Mouse (Mus musculus): ENCODE results near the gene Shc2. TPM values are rescaled to one million over a fixed set of nuclear protein-coding genes. Genes with fewer than 3 reads are reported as not detected.

Gene Shc2
- polyA plus RNA-seq (2015; fragmentation: Nextera tagmentation; extraction: Ambion mirVana): 23.4 and 25.3 TPM in 2 replicates

- Histone ChIP-seq H3K27ac (ENCODE audit: low read length) (peak within 1 kb of the TSS; percentile 93), H3K27me3 (ENCODE audit: control insufficient read depth, insufficient read depth, low read depth, low read length) (peaks cover 2% of the 10 kb centered on the region; the same call in 1 of the 2 replicates), H3K9ac (ENCODE audit: low read depth, low read length) (peak within 1 kb of the TSS; percentile 95), H3K4me3 (ENCODE audit: low read depth, low read length) (peak within 1 kb of the TSS; percentile 83), H3K4me1 (ENCODE audit: control insufficient read depth, insufficient read depth, low read length) (peaks cover 15% of the 10 kb centered on the region), H3K36me3 (ENCODE audit: control insufficient read depth, insufficient read depth, low read length) (no peaks in the 10 kb centered on the region), H3K4me2 (ENCODE audit: low read length) (peak within 1 kb of the TSS; percentile 90), H3K9me3 (replicated peaks; ENCODE audit: control insufficient read depth, low read length, poor library complexity, severe bottlenecking) (no peaks in the 10 kb centered on the region)
- WGBS: under 1% methylated on average over 74 of the region's 116 CpGs
- peak; percentile 91 for ATAC-seq
Observed at GRCm38 (mm10) chr10:79637128-79638110, at the start of gene Shc2. Shc2 (minus strand) TSS chr10:79637918.

DNA sequence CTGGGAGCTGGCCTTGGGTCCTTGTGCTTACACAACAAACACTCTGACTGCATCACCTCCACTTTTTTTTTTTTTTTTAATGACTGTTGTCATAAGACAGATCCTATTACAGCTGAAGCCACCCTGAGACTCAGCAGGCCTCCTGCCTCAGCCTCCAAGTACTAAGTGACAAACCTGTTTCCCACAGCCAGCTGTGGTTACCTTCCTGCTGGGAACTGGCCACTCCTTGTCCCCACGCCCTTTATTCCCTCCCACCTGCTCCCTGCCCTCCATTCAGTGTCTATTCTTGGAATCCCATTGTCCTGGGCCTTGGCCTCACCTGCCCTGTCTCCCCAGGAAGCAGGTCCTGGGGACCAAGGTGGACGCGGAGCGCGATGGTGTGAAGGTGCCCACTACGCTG is 49.8 kb upstream of the Shc2 start:
- H3K27ac ChIP-seq (ENCODE audit: low read length): no peak overlapping the region
- no peak overlapping the region for H3K9ac ChIP-seq (ENCODE audit: low read depth, low read length)
- H3K36me3 ChIP-seq (ENCODE audit: control insufficient read depth, insufficient read depth, low read length): peaks cover 29% of the 10 kb centered on the region
- ATAC-seq: no peak
- no peaks in the 10 kb centered on the region for H3K27me3 ChIP-seq (ENCODE audit: control insufficient read depth, insufficient read depth, low read depth, low read length)
- WGBS: 97% methylated on average over 6 of the region's 6 CpGs
- H3K9me3 ChIP-seq (replicated peaks; ENCODE audit: control insufficient read depth, low read length, poor library complexity, severe bottlenecking): no peaks in the 10 kb centered on the region
- no peak overlapping the region for H3K4me3 ChIP-seq (ENCODE audit: low read depth, low read length)
- H3K4me1 ChIP-seq (ENCODE audit: control insufficient read depth, insufficient read depth, low read length): peaks cover 14% of the 10 kb centered on the region
- no peak overlapping the region for H3K4me2 ChIP-seq (ENCODE audit: low read length)

GRCm38 (mm10) chr10:79686691-79687090 is 49.0 kb upstream of the Shc2 start:
- ATAC-seq: no peak
- no peaks in the 10 kb centered on the region for H3K9me3 ChIP-seq (replicated peaks; ENCODE audit: control insufficient read depth, low read length, poor library complexity, severe bottlenecking)
- H3K4me1 ChIP-seq (ENCODE audit: control insufficient read depth, insufficient read depth, low read length): peaks cover 14% of the 10 kb centered on the region
- peaks cover 29% of the 10 kb centered on the region for H3K36me3 ChIP-seq (ENCODE audit: control insufficient read depth, insufficient read depth, low read length)
- H3K27me3 ChIP-seq (ENCODE audit: control insufficient read depth, insufficient read depth, low read depth, low read length): no peaks in the 10 kb centered on the region
- no peak overlapping the region for H3K4me3 ChIP-seq (ENCODE audit: low read depth, low read length)
- H3K27ac ChIP-seq (ENCODE audit: low read length): no peak overlapping the region
- H3K9ac ChIP-seq (ENCODE audit: low read depth, low read length): no peak overlapping the region
- 94% methylated on average over 1 of the region's 1 CpGs for WGBS
- no peak overlapping the region for H3K4me2 ChIP-seq (ENCODE audit: low read length)

DNA sequence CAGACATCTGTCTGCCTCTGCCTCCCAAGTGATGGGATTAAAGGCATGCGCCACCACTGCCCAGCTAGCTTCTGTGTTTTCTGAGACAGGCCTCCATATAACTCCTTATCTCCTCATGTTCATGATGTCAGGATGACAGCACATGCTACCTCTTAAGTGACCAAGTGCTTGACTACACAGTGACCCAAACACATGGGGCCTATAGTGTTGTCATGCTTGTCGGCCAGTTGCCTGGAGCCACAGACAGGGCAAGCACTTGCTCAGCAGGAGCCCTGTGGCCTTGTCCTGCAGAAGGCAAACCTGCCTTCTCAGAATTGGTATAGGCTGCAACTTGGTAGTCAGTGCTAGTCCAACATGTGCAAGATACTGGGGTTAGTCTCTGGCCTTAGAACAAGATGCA is 48.5 kb upstream of the Shc2 start:
- H3K9me3 ChIP-seq (replicated peaks; ENCODE audit: control insufficient read depth, low read length, poor library complexity, severe bottlenecking): no peaks in the 10 kb centered on the region
- H3K9ac ChIP-seq (ENCODE audit: low read depth, low read length): no peak overlapping the region
- H3K4me3 ChIP-seq (ENCODE audit: low read depth, low read length): no peak overlapping the region
- WGBS: 92% methylated on average over 2 of the region's 2 CpGs
- no peak overlapping the region for H3K4me2 ChIP-seq (ENCODE audit: low read length)
- peaks cover 29% of the 10 kb centered on the region for H3K36me3 ChIP-seq (ENCODE audit: control insufficient read depth, insufficient read depth, low read length)
- H3K4me1 ChIP-seq (ENCODE audit: control insufficient read depth, insufficient read depth, low read length): peaks cover 14% of the 10 kb centered on the region
- H3K27ac ChIP-seq (ENCODE audit: low read length): no peak overlapping the region
- no peak for ATAC-seq
- no peaks in the 10 kb centered on the region for H3K27me3 ChIP-seq (ENCODE audit: control insufficient read depth, insufficient read depth, low read depth, low read length)

DNA sequence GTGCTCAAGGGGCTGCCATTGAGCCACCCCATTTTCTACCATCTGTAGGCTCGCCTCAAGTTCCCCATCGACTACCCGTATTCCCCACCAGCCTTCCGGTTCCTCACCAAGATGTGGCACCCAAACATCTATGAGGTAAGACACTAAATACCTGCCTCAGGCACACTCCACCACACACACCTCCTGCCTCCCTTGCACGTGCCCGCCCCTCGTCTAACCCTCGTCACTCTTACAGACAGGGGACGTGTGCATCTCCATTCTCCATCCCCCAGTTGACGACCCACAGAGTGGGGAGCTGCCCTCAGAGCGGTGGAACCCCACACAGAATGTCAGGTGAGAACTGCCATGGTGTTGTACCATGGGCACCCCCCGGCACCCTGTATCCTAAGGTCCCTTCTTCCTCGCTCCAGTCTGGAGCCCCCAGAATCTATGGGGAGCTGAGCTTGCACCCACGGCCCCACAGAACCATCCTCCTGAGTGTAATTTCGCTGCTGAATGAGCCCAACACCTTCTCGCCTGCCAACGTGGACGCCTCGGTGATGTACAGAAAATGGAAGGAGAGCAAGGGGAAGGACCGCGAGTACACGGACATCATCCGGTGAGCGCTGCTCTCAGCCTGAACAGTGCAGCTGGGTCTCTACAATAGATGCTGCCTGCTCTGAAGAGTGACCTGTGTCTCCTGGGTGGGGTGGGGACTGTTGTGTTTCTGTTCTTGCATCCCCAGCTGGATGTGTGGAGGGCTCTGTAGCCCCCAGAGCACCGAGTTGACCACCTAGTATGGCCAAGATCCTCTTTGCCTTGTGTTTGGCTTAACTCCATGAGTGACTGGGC is 47.3 kb upstream of the Shc2 start:
- WGBS: 94% methylated on average over 25 of the region's 25 CpGs

DNA sequence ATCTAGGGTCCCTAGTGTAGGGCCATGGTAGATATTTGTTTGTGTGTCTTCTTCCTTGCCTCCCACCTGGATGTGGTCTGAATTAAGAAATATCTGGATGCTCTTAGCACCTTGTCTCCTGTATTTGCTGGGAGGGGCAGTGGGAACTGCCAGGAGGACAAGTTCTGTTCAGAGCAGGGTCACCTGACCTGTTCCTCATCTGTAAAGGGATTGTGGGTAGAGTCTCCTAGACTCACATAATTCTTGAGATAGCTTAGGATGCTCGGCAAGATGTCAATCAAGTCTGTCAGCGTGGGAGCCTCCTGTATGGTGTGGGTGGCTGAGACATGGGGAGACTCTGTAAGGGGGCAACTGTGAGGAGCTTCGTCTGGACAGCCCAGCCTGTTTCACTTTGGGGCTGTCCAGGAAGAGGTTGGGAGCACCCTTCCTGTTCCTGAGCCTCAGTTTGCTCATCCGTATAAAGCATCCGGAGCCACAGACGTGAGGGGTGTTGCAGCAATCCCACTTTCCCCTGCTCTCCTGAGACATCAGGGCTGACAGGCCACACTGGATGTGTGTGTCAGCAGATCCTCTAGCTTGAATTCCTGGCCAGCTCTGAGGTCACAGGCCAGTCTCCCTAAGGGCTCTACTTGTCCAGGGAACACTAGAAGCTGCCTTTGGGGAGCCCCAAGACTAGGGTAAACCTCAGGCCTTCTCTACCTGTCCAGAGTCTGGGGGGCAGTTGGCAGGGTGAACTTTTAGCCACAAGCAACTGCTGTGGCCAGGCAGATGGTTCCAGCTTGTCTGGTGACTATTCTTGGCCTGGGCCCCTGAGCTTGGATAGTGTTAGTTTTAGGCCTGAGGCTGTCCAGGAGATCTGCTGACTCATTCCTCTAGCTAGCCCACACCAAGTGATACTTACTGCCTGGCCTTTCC is 46.3 kb upstream of the Shc2 start:
- peak overlapping the region; percentile 81 for H3K4me3 ChIP-seq (ENCODE audit: low read depth, low read length)

More for the DNA sequence above, 47.3 kb upstream of the Shc2 start:
- Histone ChIP-seq H3K9ac (ENCODE audit: low read depth, low read length) (no peak overlapping the region), H3K4me2 (ENCODE audit: low read length) (no peak overlapping the region), H3K4me1 (ENCODE audit: control insufficient read depth, insufficient read depth, low read length) (peaks cover 18% of the 10 kb centered on the region), H3K27ac (ENCODE audit: low read length) (no peak overlapping the region), H3K27me3 (ENCODE audit: control insufficient read depth, insufficient read depth, low read depth, low read length) (no peaks in the 10 kb centered on the region), H3K9me3 (replicated peaks; ENCODE audit: control insufficient read depth, low read length, poor library complexity, severe bottlenecking) (no peaks in the 10 kb centered on the region), H3K4me3 (ENCODE audit: low read depth, low read length) (no peak overlapping the region), H3K36me3 (ENCODE audit: control insufficient read depth, insufficient read depth, low read length) (peaks cover 29% of the 10 kb centered on the region)
- no peak for ATAC-seq

DNA sequence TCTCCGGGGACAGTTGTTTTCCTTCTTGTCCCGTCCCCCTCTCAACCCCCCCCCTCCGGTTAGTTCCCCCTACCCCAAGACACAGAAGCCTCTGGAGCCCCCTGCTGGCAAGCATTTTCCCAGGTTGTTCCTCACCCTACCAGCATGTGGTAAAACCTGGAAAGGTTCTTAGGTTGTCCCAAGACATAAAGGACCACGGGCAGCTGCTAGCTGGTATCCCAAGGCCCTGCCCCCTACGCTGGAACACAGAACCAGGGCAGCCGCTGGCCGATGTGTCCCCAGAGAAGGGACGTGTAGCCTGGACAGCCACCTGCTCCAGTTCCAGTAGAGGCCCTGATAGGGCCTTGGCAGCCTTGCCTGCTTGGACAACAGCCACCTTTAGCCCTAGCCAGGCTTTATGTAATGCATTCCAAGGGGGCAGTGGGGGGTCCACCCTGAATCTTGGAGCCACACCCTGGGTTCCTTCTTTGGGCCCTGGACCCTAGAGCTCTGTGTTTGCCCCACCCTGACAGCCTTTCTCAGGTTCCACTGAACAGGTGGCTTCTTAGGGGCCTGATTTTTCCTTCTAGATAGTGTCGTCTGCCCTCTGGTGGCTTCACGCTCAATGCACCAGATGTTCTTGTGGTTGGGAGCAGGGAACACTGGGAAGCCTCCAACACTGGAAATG is 45.3 kb upstream of the Shc2 start:
- WGBS: 8% methylated on average over 10 of the region's 10 CpGs

More for the DNA sequence above, 46.3 kb upstream of the Shc2 start:
- H3K4me1 ChIP-seq (ENCODE audit: control insufficient read depth, insufficient read depth, low read length): peaks cover 18% of the 10 kb centered on the region
- H3K27ac ChIP-seq (ENCODE audit: low read length): no peak overlapping the region
- no peaks in the 10 kb centered on the region for H3K9me3 ChIP-seq (replicated peaks; ENCODE audit: control insufficient read depth, low read length, poor library complexity, severe bottlenecking)
- H3K9ac ChIP-seq (ENCODE audit: low read depth, low read length): peak overlapping the region; percentile 78; the same call in 1 of the 2 replicates
- H3K27me3 ChIP-seq (ENCODE audit: control insufficient read depth, insufficient read depth, low read depth, low read length): no peaks in the 10 kb centered on the region
- ATAC-seq: no peak
- peak overlapping the region; percentile 96 for H3K4me2 ChIP-seq (ENCODE audit: low read length)
- H3K36me3 ChIP-seq (ENCODE audit: control insufficient read depth, insufficient read depth, low read length): peaks cover 28% of the 10 kb centered on the region
- WGBS: 91% methylated on average over 6 of the region's 6 CpGs

DNA sequence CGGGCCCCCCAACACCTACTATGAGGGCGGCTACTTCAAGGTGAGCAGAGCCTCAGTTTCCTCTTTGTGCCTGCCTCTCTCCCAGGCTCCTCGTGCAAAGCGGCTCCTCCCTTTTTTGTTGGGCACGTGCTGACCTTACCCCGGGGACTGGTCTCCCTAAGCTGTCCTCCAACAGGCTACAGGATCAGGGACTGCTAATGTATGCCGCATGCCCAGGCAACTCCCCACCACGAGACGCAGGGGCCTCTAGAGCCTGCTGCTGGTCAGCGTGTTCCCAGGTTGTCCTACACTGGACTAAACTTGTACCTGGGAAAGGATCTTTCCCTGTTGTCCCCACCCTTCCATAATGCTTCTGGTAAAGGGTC is 44.8 kb upstream of the Shc2 start:
- peak overlapping the region; percentile 96 for H3K4me2 ChIP-seq (ENCODE audit: low read length)
- H3K27ac ChIP-seq (ENCODE audit: low read length): peak overlapping the region; percentile 71; the same call in 1 of the 2 replicates
- ATAC-seq: peak; percentile 6
- H3K9me3 ChIP-seq (replicated peaks; ENCODE audit: control insufficient read depth, low read length, poor library complexity, severe bottlenecking): no peaks in the 10 kb centered on the region
- WGBS: 2% methylated on average over 10 of the region's 10 CpGs
- no peaks in the 10 kb centered on the region for H3K27me3 ChIP-seq (ENCODE audit: control insufficient read depth, insufficient read depth, low read depth, low read length)
- H3K4me1 ChIP-seq (ENCODE audit: control insufficient read depth, insufficient read depth, low read length): peaks cover 18% of the 10 kb centered on the region
- H3K9ac ChIP-seq (ENCODE audit: low read depth, low read length): peak overlapping the region; percentile 78
- H3K4me3 ChIP-seq (ENCODE audit: low read depth, low read length): peak overlapping the region; percentile 81
- peaks cover 14% of the 10 kb centered on the region for H3K36me3 ChIP-seq (ENCODE audit: control insufficient read depth, insufficient read depth, low read length)

More for the DNA sequence above, 45.3 kb upstream of the Shc2 start:
- Histone ChIP-seq H3K27me3 (ENCODE audit: control insufficient read depth, insufficient read depth, low read depth, low read length) (no peaks in the 10 kb centered on the region), H3K27ac (ENCODE audit: low read length) (peak overlapping the region; percentile 50), H3K9me3 (replicated peaks; ENCODE audit: control insufficient read depth, low read length, poor library complexity, severe bottlenecking) (no peaks in the 10 kb centered on the region), H3K4me1 (ENCODE audit: control insufficient read depth, insufficient read depth, low read length) (peaks cover 18% of the 10 kb centered on the region), H3K4me3 (ENCODE audit: low read depth, low read length) (peak overlapping the region; percentile 81), H3K4me2 (ENCODE audit: low read length) (peak overlapping the region; percentile 96), H3K36me3 (ENCODE audit: control insufficient read depth, insufficient read depth, low read length) (peaks cover 18% of the 10 kb centered on the region), H3K9ac (ENCODE audit: low read depth, low read length) (peak overlapping the region; percentile 78)
- ATAC-seq: no peak

All from midbrain, embryonic 16.5 days (tissue).